Mouse (Mus musculus) forebrain, embryonic 10.5 days (tissue): ENCODE data around the gene Anapc15-ps. TPM values are rescaled to one million over a fixed set of nuclear protein-coding genes. Genes with fewer than 3 reads are reported as not detected.

ENCODE experiments used
- DNase-seq: peaks from one replicate; pipeline ENCODE4 v3.0.0-alpha.2; 2017; ENCODE audit warnings: low spot score; ENCODE audit errors: extremely low spot score
- H3K27ac ChIP-seq: fragments of 300-500 bp; sonication (generic); 2 replicates; pipeline ENCODE4 v1.5.1; 2016; ENCODE audit warnings: mild to moderate bottlenecking
- H3K27me3 ChIP-seq: fragments of 300-500 bp; sonication (generic); 2 replicates; pipeline ENCODE4 v1.6.1; 2016; ENCODE audit warnings: mild to moderate bottlenecking; ENCODE audit not compliant: poor library complexity, severe bottlenecking
- H3K36me3 ChIP-seq: fragments of 300-500 bp; sonication (generic); replicated peaks from 2 replicates; pipeline ENCODE4 v1.6.1; 2016; ENCODE audit warnings: mild to moderate bottlenecking, moderate library complexity
- H3K4me1 ChIP-seq: fragments of 300-500 bp; sonication (generic); 2 replicates; pipeline ENCODE4 v1.6.1; 2016
- H3K4me3 ChIP-seq: fragments of 300-500 bp; sonication (generic); 2 replicates; pipeline ENCODE4 v1.5.1; 2016; ENCODE audit warnings: mild to moderate bottlenecking, moderate library complexity
- H3K9me3 ChIP-seq: fragments of 300-500 bp; sonication (generic); 2 replicates; pipeline ENCODE4 v1.6.1; 2016; ENCODE audit warnings: mild to moderate bottlenecking, moderate library complexity
- WGBS: fragments of 180-500 bp; shearing (Covaris S2); methylation state at CpG from one replicate; pipeline ENCODE4 v1.1.7; 2016; 5-methylcytosine and 5-hydroxymethylcytosine counted together
- polyA plus RNA-seq: library from polyadenylated mRNA; unstranded; fragments of >200 nt; fragmentation: Nextera tagmentation; extraction: Ambion mirVana; gene quantifications from 2 replicates; pipeline ENCODE4 v1.2.1, GENCODE M21; 2016

Anapc15-ps gene
- polyA plus RNA-seq, 1 experiment from 2014 or later, result not detected

DNA sequence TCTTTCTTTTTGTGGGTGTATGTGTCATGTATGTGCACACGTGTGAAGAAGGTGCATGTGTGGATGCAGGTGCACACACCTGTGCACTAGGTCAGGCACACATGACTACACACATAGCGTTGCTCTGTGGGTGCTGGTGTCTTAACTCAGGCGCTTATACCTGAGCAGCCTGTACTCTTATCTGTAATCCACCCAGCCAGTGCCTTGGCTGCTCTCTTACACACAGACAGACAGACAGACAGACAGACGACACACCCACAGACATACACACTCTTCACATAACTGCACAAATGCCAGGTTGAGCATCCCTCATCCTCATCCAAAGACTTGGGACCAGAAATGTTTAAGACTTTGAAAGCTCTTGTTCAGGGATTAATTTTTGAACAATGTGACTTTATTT, 12.8 kb upstream of the Anapc15-ps start:
- H3K27ac ChIP-seq, result no peak overlapping the region
- 85% methylated on average over 4 of the region's 4 CpGs for WGBS

DNA sequence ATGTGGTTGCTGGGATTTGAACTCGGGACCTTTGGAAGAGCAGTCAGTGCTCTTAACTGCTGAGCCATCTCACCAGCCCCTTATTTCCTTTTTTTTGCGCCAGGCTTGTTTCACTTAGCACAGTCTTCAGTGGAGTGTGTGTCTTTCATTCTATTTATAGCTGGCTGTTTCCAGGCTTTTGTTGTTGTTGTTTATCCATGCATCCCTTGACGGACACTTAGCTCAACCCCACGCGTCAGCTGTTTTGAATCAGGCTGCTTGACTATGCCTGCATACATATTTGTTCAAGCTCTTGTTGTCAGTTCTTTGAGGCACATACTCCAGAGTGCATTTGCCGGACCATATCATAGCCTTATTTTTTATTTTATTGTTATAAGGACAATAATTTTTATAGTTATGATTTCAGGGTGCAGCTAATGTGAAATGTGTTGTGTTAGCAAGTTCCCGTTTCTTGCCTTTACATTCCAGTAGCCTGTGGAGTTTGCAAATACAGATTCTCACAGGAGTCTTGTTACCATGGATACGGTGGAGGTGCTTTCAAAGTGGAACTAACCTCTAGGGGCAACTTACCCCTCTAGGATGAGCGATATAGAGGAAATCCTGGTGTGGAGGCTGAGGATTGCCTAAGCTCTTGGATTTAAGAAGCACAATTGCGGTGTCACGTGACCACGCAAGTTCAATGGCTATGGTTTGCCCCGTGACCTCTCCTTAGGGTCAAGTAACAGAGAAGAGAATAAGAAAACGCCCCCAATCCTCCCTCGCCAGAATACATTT, 11.7 kb upstream of the Anapc15-ps start:
- Histone ChIP-seq H3K4me1 (peaks cover 32% of the 10 kb centered on the region), H3K4me3 (no peak overlapping the region), H3K9me3 (no peaks in the 10 kb centered on the region), H3K36me3 (no peaks in the 10 kb centered on the region), H3K27ac (0 out of 2 replicates have a peak overlapping the region, but pooled peaks have one; percentile 4), H3K27me3 (no peaks in the 10 kb centered on the region)
- DNase-seq, result peak; percentile 55
- 40% methylated on average over 15 of the region's 15 CpGs for WGBS

More for the DNA sequence above, 12.8 kb upstream of the Anapc15-ps start:
- H3K4me3 ChIP-seq, result no peak overlapping the region
- H3K27me3 ChIP-seq, result no peaks in the 10 kb centered on the region
- H3K9me3 ChIP-seq, result no peaks in the 10 kb centered on the region
- DNase-seq, result no peak
- no peaks in the 10 kb centered on the region for H3K36me3 ChIP-seq
- H3K4me1 ChIP-seq, result peaks cover 21% of the 10 kb centered on the region

DNA sequence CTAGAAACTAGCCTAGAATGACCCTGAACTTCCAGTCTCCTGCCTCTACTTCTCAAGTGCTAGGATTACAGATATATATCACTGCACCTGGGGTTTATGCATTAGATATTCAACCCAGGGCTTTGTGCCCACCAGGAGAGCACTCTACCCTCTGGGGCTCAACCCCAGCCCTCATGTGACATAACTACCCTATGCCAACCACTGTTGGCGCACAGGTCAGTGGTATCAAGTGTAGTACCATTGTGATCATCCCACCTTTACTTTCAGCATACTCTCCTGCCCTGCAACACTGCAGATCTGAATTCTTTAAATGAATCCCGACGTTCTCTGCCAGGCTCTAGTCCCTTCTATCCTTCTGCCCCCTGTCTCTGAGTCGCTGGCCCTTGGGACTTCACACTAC, 11.0 kb upstream of the Anapc15-ps start:
- Histone ChIP-seq H3K36me3 (no peaks in the 10 kb centered on the region), H3K27me3 (0 out of 2 replicates have a peak, but pooled peaks cover under 1% of the 10 kb centered on the region), H3K27ac (no peak overlapping the region), H3K4me1 (peaks cover 35% of the 10 kb centered on the region), H3K9me3 (no peaks in the 10 kb centered on the region), H3K4me3 (no peak overlapping the region)
- WGBS, result 94% methylated on average over 4 of the region's 4 CpGs
- DNase-seq, result no peak

DNA sequence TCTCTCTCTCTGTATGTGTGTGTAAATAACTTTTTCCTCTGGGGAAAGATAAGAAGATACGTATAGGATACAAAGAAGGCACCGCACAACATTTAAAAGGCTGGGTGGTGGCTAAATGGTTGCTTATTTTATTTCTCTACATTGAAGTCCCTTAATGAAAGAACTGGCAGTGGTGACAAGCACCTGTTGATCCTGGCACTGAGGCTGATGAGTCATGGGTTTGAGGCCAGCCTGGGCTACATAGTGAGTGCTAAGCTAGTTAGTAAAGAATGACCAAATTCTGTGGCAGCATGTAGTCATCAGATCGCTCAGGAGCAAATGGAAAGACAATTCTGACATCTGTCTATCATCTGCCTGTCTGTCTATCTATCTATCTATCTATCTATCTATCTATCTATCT, 10.5 kb upstream of the Anapc15-ps start:
- 0 out of 2 replicates have a peak, but pooled peaks cover 4% of the 10 kb centered on the region for H3K27me3 ChIP-seq
- H3K27ac ChIP-seq, result no peak overlapping the region
- no peaks in the 10 kb centered on the region for H3K9me3 ChIP-seq
- H3K4me1 ChIP-seq, result peaks cover 32% of the 10 kb centered on the region
- no peaks in the 10 kb centered on the region for H3K36me3 ChIP-seq
- DNase-seq, result no peak
- WGBS, result 92% methylated on average over 3 of the region's 3 CpGs
- no peak overlapping the region for H3K4me3 ChIP-seq

DNA sequence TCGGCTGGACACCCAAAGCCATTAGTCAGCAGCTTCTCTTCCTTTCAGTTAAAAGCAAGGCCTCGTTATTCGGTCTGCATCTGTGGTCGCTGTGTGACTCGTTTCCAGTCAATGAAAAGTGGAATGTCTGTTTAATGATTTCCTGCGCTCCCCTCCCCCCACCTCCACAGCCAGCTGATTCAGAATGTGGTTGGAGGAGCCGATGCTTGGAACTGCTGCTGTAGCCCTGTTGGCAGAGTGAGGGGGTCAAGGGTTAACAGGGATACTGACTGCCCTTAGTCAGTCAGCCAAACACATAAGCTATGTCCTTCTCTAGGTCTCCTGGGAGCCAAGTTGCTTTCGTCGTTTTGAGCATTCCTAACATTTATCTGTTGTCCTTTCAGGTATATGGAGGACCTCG, 9.7 kb upstream of the Anapc15-ps start:
- Histone ChIP-seq H3K36me3 (no peaks in the 10 kb centered on the region), H3K4me1 (peaks cover 34% of the 10 kb centered on the region), H3K27me3 (0 out of 2 replicates have a peak, but pooled peaks cover 4% of the 10 kb centered on the region), H3K9me3 (no peaks in the 10 kb centered on the region), H3K27ac (no peak overlapping the region), H3K4me3 (no peak overlapping the region)
- DNase-seq, result no peak
- 78% methylated on average over 10 of the region's 10 CpGs for WGBS

DNA sequence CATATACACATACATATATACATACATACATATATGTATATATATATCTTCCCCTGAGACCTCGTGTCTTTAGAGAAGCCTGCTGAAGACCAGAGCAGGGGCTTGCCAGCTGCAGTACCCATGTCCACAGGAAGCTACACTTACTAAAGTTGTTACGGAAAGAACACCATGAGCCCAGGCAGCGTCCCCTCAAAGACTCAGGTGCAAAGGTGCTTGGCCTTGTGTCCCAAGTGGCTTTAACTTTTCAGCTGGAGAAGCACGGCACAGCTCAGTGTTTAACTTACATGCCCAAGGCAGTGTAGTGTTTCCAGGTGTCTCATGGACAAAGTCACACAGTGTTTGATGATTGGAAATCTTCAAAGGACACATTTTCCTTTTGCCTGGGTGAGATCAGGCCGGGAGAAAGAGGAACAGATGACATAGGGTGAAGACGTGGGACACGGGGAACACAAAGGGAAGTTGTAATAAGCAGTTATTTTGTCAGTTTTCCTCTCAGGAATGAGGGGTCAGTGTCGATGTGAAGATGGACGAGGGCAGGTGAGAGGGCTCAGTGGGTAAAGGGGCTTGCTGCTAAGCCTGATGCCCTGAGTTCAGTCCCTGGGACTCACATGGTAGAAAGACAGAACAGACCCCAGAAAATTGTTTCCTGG, 9.0 kb upstream of the Anapc15-ps start:
- DNase-seq, result no peak
- 88% methylated on average over 9 of the region's 9 CpGs for WGBS
- Histone ChIP-seq H3K4me1 (peaks cover 38% of the 10 kb centered on the region), H3K4me3 (no peak overlapping the region), H3K27me3 (0 out of 2 replicates have a peak, but pooled peaks cover 4% of the 10 kb centered on the region), H3K27ac (no peak overlapping the region), H3K9me3 (no peaks in the 10 kb centered on the region), H3K36me3 (no peaks in the 10 kb centered on the region)

DNA sequence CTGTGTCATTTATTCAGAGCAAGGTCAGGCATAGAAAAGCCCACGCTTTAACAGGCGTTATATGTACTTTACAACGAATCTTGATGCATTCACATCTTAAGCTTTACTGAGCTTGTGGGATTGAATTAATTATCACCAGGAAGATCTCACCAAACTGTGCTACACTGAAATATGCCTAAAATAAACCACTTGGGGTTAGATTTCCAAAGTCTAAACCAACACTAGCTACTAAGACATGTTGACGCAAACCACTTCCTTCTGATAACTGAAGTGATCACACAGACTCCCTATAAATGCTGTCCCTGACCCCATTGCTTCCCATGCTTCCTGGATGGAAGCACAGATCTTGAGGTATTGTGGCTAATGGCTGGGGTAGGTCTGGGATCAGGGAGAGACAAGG, 8.2 kb upstream of the Anapc15-ps start:
- H3K4me3 ChIP-seq, result no peak overlapping the region; the same call in 1 of the 2 replicates
- 0 out of 2 replicates have a peak, but pooled peaks cover 4% of the 10 kb centered on the region for H3K27me3 ChIP-seq
- peaks cover 40% of the 10 kb centered on the region for H3K4me1 ChIP-seq
- 87% methylated on average over 4 of the region's 4 CpGs for WGBS
- no peaks in the 10 kb centered on the region for H3K9me3 ChIP-seq
- DNase-seq, result no peak
- H3K36me3 ChIP-seq, result no peaks in the 10 kb centered on the region
- H3K27ac ChIP-seq, result no peak overlapping the region

DNA sequence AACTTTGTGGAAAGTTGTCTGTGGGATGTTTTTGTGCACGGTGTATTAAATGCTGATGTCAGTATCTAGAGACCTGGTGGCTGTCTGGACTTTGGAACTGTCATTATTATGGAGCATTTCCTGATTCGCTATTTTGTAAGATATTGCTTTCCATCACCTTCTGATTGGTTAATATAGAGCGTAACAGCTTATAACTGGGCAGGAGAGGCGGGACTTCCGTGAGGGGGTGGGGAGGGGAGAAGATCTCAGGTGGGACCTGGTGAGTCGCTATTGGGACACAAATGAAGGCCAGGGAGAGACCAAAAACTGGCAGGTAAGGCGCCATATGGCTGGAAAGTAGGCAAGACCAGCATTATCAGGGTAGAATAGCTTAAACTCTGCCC, 7.8 kb upstream of the Anapc15-ps start:
- 0 out of 2 replicates have a peak, but pooled peaks cover 4% of the 10 kb centered on the region for H3K27me3 ChIP-seq
- peaks cover 39% of the 10 kb centered on the region for H3K4me1 ChIP-seq
- peak overlapping the region; percentile 39 for H3K4me3 ChIP-seq
- 51% methylated on average over 7 of the region's 7 CpGs for WGBS
- H3K27ac ChIP-seq, result peak overlapping the region; percentile 62; the same call in 1 of the 2 replicates
- no peaks in the 10 kb centered on the region for H3K36me3 ChIP-seq
- H3K9me3 ChIP-seq, result no peaks in the 10 kb centered on the region
- DNase-seq, result no peak

DNA sequence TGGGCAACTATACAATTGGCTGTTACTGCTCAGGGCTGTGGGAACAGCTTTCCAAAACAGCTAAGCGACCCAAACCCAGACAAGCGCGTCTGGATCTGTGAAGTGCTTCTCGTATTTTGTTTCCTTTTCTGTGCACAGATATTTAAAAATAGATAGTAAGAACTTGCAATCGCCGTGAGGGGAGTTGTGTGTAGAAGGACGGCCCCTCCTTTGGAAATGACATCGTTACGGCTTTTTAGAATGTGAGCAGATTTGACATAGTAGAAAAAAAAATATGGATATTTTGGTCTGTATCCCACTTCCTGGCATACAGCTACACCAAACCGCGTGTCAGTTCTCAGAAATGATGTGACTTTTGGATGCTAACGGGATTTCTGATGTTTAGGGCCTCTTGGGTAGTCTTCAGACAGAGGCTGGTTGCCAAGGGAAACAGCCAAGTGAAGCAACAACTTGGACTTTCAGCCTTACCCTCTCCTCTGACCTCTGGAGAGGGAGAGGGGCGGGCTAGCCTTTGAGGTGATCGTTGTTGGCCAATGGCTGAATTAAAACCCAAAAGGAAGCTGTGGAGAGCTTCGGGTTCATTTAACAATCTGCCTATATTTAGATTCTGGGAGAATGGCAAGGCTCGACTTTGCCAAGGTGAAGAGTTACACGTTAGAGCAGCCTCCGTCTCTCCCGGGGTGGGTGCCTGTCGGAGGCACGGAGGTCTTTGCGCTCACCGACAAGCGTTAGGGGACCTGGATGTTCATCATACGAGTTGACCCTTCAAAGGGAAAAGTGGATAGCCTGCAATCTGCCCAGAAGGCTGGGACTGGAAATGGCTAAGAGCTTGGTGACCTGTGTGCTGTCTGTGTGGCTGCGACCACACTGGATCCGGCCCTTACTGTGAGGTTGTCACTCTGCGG, 7.2 kb upstream of the Anapc15-ps start:
- 60% methylated on average over 28 of the region's 28 CpGs for WGBS
- H3K4me3 ChIP-seq, result peak overlapping the region; percentile 39
- no peak for DNase-seq

DNA sequence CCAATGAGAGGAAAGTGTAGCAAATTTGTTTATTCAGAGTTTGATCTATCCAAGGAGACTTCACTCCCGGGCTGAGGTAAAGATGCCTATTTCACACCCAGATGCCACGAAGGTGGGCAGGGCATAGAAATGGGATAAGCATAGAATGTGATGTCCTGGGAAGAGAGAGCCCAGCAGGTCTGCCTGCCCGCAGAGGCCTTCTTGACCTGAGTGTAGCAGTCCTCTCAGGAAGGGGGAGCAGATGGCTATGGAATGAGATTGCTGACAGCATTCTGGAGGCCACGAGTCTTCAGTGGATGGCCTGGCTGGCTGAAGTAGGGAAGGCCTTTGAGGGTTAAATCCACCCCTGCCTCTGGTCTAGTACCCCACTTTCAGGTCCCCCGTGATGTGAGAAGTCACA, 5.9 kb upstream of the Anapc15-ps start:
- Histone ChIP-seq H3K27ac (no peak overlapping the region), H3K4me3 (no peak overlapping the region), H3K4me1 (peaks cover 25% of the 10 kb centered on the region), H3K27me3 (0 out of 2 replicates have a peak, but pooled peaks cover 4% of the 10 kb centered on the region), H3K9me3 (no peaks in the 10 kb centered on the region), H3K36me3 (no peaks in the 10 kb centered on the region)
- WGBS, result 83% methylated on average over 5 of the region's 5 CpGs
- DNase-seq, result no peak

More for the DNA sequence above, 7.2 kb upstream of the Anapc15-ps start:
- Histone ChIP-seq H3K27me3 (0 out of 2 replicates have a peak, but pooled peaks cover 4% of the 10 kb centered on the region), H3K27ac (peak overlapping the region; percentile 62; the same call in 1 of the 2 replicates), H3K36me3 (no peaks in the 10 kb centered on the region), H3K4me1 (peaks cover 33% of the 10 kb centered on the region), H3K9me3 (no peaks in the 10 kb centered on the region)

DNA sequence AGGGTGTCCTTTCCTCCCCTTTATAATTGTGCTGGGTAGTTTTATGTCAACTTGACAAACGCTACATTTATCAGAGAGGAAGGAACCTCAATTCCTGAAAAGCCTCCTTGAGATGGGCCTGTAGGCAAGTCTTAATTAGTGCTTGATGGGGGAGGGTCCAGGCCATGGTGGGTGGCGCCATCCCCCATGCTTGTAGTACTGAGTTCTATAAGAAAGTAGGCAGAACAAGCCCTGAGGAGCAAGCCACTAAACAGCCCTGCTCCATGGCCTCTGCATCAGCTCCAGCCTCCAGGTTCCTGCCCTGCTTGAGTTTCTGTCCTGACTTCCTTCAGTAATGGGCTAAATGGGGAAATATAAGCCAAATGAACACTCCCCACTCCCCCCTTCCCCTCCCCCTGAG, 5.4 kb upstream of the Anapc15-ps start:
- Histone ChIP-seq H3K4me1 (peaks cover 25% of the 10 kb centered on the region), H3K9me3 (no peaks in the 10 kb centered on the region), H3K27me3 (0 out of 2 replicates have a peak, but pooled peaks cover 4% of the 10 kb centered on the region), H3K27ac (no peak overlapping the region), H3K4me3 (no peak overlapping the region), H3K36me3 (no peaks in the 10 kb centered on the region)
- 90% methylated on average over 2 of the region's 2 CpGs for WGBS
- DNase-seq, result no peak

DNA sequence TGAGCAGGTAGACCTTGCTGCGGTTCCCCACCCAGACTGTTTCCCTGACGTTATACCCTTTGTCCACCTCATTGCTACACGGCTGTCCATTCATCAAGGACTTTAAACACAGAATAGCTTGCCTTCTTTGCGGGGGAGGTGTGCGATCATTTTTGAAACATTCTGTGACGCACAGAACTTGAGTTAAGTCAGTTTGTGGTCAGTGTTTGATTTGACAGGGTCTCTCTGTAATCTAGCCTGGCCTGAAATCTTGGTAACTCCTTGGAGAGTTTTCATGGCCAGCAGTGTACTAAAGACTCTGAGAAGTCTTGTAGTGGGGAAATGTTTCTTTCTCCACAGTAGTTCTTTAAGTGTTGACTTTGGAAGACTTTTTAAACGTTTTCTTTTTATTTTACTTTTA, 5.0 kb upstream of the Anapc15-ps start:
- H3K4me1 ChIP-seq, result peaks cover 25% of the 10 kb centered on the region
- H3K27me3 ChIP-seq, result 0 out of 2 replicates have a peak, but pooled peaks cover 4% of the 10 kb centered on the region
- DNase-seq, result no peak
- no peaks in the 10 kb centered on the region for H3K9me3 ChIP-seq
- H3K36me3 ChIP-seq, result no peaks in the 10 kb centered on the region
- H3K4me3 ChIP-seq, result no peak overlapping the region
- peak overlapping the region; percentile 22; the same call in 1 of the 2 replicates for H3K27ac ChIP-seq
- WGBS, result 82% methylated on average over 7 of the region's 7 CpGs
